Mouse (Mus musculus) heart, embryonic 12.5 days (tissue): Measurements from ENCODE around the gene Igfbp3. TPM values are rescaled to one million over a fixed set of nuclear protein-coding genes. Genes with fewer than 3 reads are reported as not detected.
A peak's percentile ranks its signal among the peaks of the same experiment; 100 is the strongest.

Experiments
- ATAC-seq: fragments of 200-750 bp; cut with Nextera tagmentation; 2 replicates; pipeline ENCODE4 v1.8.0; 2017; ENCODE audit warnings: moderate TSS enrichment, moderate library complexity; ENCODE audit not compliant: insufficient number of reproducible peaks, low FRiP score
- H3K27ac ChIP-seq: fragments of 300-500 bp; sonication (generic); 2 replicates; pipeline ENCODE4 v1.5.1; 2016; ENCODE audit warnings: mild to moderate bottlenecking, moderate library complexity; ENCODE audit not compliant: poor library complexity, severe bottlenecking
- H3K27me3 ChIP-seq: fragments of 300-500 bp; sonication (generic); replicated peaks from 2 replicates; pipeline ENCODE4 v1.6.1; 2016; ENCODE audit warnings: mild to moderate bottlenecking, moderate library complexity
- H3K36me3 ChIP-seq: fragments of 300-500 bp; sonication (generic); 2 replicates; pipeline ENCODE4 v1.6.1; 2016; ENCODE audit warnings: mild to moderate bottlenecking, moderate library complexity
- H3K4me1 ChIP-seq: fragments of 300-500 bp; sonication (generic); replicated peaks from 2 replicates; pipeline ENCODE4 v1.6.1; 2016; ENCODE audit warnings: mild to moderate bottlenecking
- H3K4me2 ChIP-seq: fragments of 300-500 bp; sonication (generic); 2 replicates; pipeline ENCODE4 v1.6.1; 2016; ENCODE audit warnings: mild to moderate bottlenecking, moderate library complexity
- H3K4me3 ChIP-seq: fragments of 300-500 bp; sonication (generic); 2 replicates; pipeline ENCODE4 v1.5.1; 2016; ENCODE audit warnings: mild to moderate bottlenecking
- H3K9ac ChIP-seq: fragments of 300-500 bp; sonication (generic); 2 replicates; pipeline ENCODE4 v1.6.1; 2016; ENCODE audit warnings: mild to moderate bottlenecking, moderate library complexity
- H3K9me3 ChIP-seq: fragments of 300-500 bp; sonication (generic); replicated peaks from 2 replicates; pipeline ENCODE4 v1.6.1; 2016; ENCODE audit warnings: mild to moderate bottlenecking, moderate library complexity
- WGBS: fragments of 180-500 bp; shearing (Covaris S2); methylation state at CpG from one replicate; pipeline ENCODE4 v1.1.7; 2016; 5-methylcytosine and 5-hydroxymethylcytosine counted together
- polyA plus RNA-seq: library from polyadenylated mRNA; unstranded; fragments of >200 nt; fragmentation: Nextera tagmentation; extraction: Ambion mirVana; gene quantifications from 2 replicates; pipeline ENCODE4 v1.2.1, GENCODE M21; 2016

Gene Igfbp3
- polyA plus RNA-seq: 24.4 and 24.6 TPM in 2 replicates

DNA sequence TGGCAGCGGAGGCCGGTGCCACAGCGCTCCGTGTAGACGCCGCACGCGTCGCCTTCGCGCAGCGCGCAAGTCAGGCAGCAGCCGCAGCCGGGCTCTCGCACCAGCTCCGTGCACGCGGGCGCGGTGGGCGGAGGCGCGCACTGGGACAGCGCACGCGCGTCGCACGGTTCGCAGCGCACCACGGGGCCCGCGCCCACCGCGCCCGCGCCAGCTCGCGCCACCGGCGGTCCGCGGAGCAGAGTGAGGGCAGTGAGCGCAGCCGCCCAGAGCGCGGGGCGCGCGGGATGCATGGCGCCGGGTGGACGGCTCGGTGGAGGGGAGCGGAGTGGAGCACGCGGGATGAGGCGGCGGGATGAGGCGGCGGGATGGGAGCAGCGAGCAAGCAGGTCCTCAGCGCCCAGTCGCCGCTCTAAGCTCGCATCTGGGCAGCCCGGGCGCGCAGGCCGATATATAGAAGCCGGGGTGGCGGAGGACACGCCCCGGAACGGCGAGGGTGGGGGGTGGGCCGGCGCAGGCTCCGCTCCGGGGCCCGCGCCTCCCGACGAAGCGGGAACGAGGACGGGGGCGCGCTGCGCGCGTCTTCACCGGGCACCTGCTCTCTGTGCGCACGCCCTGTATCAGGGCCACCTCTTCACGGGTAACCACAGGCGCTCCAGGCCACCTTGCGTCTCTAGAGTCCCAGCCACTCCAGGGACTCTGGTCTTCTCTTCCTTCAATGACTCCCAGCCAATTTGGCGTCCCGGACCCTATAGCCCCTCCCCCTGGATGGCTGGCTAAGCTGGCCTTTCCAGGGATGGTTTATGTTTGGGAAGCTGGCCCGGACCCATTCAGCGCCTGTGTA is at the start of gene Igfbp3:
Gene Igfbp3, minus strand, starts transcription at position 423 of the 841 bp plus-strand sequence.
- under 1% methylated on average over 103 of the region's 104 CpGs for WGBS
- Histone ChIP-seq H3K27me3 (peaks cover 34% of the 10 kb centered on the region), H3K4me1 (peaks cover 27% of the 10 kb centered on the region), H3K4me3 (peak within 1 kb of the TSS; percentile 63), H3K36me3 (no peaks in the 10 kb centered on the region), H3K9ac (peak within 1 kb of the TSS; percentile 60), H3K4me2 (peak within 1 kb of the TSS; percentile 95), H3K27ac (no peak within 1 kb of the TSS), H3K9me3 (no peaks in the 10 kb centered on the region)
- ATAC-seq: peak; percentile 70

DNA sequence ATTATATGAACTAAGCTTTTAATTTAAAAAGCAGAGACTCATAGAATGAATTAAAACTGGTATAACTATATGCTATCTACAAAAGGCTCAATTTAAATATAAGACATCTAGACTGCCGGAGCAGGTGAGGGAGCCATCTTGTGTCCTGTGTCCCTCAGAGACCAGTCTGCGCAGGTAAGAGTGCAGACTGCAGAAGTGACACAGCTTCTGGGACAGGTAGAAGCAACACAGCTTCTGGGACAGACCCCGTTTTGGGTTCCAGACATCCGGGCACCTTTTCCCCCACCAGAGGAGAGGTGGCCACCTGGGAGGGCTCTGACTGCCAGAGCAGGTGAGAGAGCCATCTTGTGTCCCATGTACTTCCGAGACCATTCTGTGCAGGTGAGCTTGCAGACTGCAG is 37.1 kb upstream of the Igfbp3 start:
- WGBS: 87% methylated on average over 5 of the region's 5 CpGs
- Histone ChIP-seq H3K4me2 (no peak overlapping the region), H3K9ac (no peak overlapping the region)

DNA sequence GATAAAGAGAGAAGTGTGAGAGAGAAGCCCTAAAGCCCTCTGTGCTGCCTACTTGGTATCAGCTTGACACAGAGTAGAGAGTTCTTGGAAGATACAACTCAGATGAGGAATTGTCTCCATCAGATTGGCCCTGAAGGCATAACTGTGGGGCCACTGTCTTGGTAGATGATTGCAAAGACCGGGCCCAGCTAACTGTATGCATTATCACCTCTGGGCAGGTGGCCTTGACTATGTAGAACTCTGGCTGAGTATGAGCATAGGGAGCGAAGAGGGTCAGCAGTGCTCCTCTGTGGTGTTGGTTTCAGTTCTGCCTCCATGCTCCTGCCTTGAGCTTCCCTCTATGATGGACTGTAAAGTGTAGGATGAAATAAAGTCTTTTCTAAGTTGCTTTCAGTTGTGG is 36.7 kb upstream of the Igfbp3 start:
- Histone ChIP-seq H3K27me3 (no peaks in the 10 kb centered on the region), H3K4me3 (no peak overlapping the region), H3K9me3 (no peaks in the 10 kb centered on the region), H3K4me1 (no peaks in the 10 kb centered on the region), H3K4me2 (no peak overlapping the region), H3K27ac (no peak overlapping the region), H3K36me3 (no peaks in the 10 kb centered on the region), H3K9ac (no peak overlapping the region)
- 86% methylated on average over 2 of the region's 2 CpGs for WGBS
- ATAC-seq: no peak

More for the DNA sequence above, 37.1 kb upstream of the Igfbp3 start:
- ATAC-seq: no peak
- no peaks in the 10 kb centered on the region for H3K9me3 ChIP-seq
- H3K27me3 ChIP-seq: no peaks in the 10 kb centered on the region
- H3K36me3 ChIP-seq: no peaks in the 10 kb centered on the region
- no peak overlapping the region for H3K27ac ChIP-seq
- no peaks in the 10 kb centered on the region for H3K4me1 ChIP-seq
- H3K4me3 ChIP-seq: no peak overlapping the region

DNA sequence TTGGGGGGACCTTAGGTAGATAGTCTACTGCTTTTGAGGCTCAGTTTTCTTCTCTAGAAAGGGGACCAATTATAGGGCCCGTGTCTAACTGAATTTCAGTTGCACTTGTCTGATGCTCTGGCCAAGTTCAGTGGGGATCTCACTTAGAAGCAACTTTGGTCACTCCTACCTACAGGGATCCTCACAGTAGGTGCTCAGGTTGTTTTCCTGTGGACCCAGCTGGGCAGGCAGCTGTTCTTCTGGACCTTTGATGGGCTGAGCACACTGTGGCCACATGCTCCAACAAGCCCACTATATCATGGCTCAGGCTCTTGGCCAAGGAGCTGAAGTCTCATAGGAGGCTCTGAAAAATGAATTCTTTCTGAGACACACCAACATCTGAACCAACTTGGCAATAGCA is 31.1 kb upstream of the Igfbp3 start:
- Histone ChIP-seq H3K4me1 (no peaks in the 10 kb centered on the region), H3K9ac (no peak overlapping the region), H3K4me3 (no peak overlapping the region), H3K36me3 (no peaks in the 10 kb centered on the region), H3K27me3 (no peaks in the 10 kb centered on the region), H3K27ac (no peak overlapping the region), H3K9me3 (no peaks in the 10 kb centered on the region), H3K4me2 (no peak overlapping the region)
- ATAC-seq: no peak
- 88% methylated on average over 1 of the region's 1 CpGs for WGBS

DNA sequence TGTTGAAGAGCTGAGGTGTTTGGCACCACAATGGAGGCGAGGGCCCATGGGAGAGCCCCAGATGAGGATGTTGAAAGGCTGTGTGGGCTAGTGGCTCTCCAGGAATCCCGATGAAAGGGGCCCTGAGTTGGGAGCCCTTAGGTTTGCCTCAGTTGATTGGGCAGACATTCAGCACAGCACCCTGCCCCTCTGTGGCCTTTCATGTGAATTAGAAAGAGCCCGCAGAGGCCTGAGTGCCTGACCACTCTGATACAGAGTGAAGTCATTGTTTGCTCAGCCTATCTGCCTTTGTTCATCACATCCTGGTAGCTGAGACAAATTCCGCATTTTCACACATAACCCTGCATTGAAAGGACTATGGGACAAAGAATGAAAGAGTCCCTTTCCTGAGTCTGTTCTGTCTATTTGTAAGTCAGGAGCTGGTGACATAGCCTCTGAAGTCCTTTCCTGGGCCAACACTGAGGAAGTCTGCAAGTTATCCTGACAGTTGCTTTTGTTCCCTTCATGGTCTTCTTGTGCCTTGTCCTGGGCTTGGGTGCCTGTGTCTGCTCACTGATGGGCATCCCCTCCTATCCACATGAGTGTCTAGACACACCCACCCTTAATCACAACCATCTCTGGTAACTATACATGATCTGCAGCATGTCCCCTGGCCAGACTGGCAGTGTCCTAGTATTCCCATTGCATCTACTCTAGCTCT is 25.5 kb upstream of the Igfbp3 start:
- Histone ChIP-seq H3K27ac (peak overlapping the region; percentile 60; the same call in 1 of the 2 replicates), H3K27me3 (no peaks in the 10 kb centered on the region), H3K4me2 (no peak overlapping the region), H3K9me3 (no peaks in the 10 kb centered on the region), H3K4me1 (peaks cover 11% of the 10 kb centered on the region), H3K36me3 (no peaks in the 10 kb centered on the region), H3K9ac (no peak overlapping the region), H3K4me3 (no peak overlapping the region)
- 60% methylated on average over 4 of the region's 4 CpGs for WGBS
- ATAC-seq: peak; percentile 76

DNA sequence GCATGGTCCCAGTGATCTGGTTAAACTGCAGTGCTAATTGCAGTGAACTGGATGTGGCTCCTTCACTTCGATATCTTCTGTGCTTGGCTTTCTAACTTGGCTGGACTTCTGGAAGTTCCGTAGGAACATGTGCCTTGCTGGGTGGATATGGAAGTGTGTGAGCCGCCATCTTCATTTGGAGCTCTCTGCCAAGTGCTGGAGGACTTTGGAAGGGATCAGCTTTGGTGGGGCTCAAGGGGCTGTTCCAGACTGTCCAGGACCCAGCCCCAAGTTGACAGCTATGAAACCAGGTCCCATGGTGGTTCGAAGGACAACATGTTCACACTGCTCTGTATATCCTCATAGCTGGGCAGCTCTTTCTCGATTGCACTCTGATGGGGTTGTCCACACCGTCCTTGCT is 24.8 kb upstream of the Igfbp3 start:
- Histone ChIP-seq H3K9ac (no peak overlapping the region), H3K27me3 (no peaks in the 10 kb centered on the region), H3K36me3 (no peaks in the 10 kb centered on the region), H3K9me3 (no peaks in the 10 kb centered on the region), H3K4me1 (peaks cover 11% of the 10 kb centered on the region), H3K27ac (peak overlapping the region; percentile 58), H3K4me2 (no peak overlapping the region), H3K4me3 (no peak overlapping the region)
- WGBS: 77% methylated on average over 6 of the region's 6 CpGs
- no peak for ATAC-seq

DNA sequence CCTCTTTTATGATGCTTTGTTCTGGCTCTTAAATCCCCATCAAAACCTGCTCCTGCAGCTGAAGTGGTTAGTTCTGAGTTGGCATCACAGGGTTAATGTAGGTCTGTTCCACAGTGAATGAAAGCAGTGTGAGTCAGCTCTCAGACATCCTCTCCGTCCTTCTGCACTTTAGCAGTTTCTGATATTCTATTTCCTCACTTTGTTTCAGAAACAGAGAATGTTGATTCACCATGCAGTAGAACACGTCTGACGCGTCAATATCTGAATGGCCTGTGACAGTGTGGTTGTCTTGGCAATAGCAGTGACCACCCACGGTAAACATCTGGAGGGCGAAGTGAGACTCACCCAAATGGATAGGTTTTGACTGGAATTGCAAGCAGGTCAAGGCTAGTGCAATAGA is 24.0 kb upstream of the Igfbp3 start:
- Histone ChIP-seq H3K9ac (no peak overlapping the region), H3K27ac (peak overlapping the region; percentile 58), H3K27me3 (no peaks in the 10 kb centered on the region), H3K4me2 (no peak overlapping the region), H3K4me3 (no peak overlapping the region), H3K9me3 (no peaks in the 10 kb centered on the region), H3K36me3 (no peaks in the 10 kb centered on the region), H3K4me1 (peaks cover 11% of the 10 kb centered on the region)
- ATAC-seq: peak; percentile 77
- WGBS: 43% methylated on average over 6 of the region's 6 CpGs

DNA sequence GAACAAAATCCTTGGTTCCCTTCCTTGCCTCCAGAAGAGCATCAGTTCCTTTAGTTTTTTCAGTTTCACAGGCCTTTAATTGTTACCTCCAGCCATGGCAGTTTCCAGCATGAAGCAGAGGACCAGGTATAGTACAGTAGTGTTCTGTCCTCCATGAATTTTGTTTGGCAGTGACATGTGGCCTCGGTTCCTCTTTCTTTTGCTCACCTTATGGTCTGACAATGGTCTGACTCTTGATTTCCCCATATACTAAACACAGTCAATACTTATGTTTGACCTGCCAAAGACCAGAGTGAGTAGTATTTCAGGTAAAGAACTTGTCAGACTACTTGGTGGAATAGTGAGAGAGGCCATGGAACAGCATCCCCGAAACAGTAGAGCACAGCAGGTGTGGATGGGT is 23.0 kb upstream of the Igfbp3 start:
- Histone ChIP-seq H3K27me3 (no peaks in the 10 kb centered on the region), H3K36me3 (no peaks in the 10 kb centered on the region), H3K9ac (no peak overlapping the region), H3K27ac (no peak overlapping the region), H3K4me3 (no peak overlapping the region), H3K4me2 (no peak overlapping the region), H3K4me1 (peaks cover 11% of the 10 kb centered on the region), H3K9me3 (no peaks in the 10 kb centered on the region)
- no peak for ATAC-seq
- WGBS: 82% methylated on average over 2 of the region's 2 CpGs

DNA sequence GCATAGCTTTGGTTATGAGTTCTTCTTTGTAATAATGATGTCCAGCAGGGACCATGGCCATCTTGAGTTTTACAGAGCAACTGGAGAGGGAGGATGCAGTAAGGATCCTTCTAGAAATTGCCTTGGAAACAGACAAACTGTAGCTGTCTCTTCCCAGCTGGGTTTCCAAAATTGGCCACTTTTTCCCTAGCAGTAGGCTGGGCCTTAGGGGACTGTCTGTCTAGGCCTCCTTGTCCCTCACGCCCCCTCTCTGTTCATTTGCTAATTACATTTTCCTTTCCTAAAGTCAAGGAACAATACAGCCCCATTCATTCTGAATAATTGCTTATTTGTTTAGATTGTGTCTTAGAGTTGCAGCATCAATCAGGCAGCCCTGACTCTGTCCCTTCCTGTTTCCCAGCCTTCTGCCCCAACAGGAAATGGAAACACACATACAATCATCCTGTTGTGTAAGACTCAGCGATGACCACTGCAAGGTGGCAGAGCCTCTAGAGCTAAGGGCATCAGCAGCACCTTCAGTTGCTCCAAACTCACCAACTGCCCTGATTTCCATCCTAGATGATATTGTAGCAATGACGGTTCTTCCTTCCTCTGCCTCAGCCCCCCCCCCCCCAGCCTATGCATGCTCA is 21.4 kb upstream of the Igfbp3 start:
- no peak overlapping the region for H3K27ac ChIP-seq
- peaks cover 11% of the 10 kb centered on the region for H3K4me1 ChIP-seq
- no peak overlapping the region for H3K4me2 ChIP-seq
- WGBS: 51% methylated on average over 3 of the region's 3 CpGs
- no peaks in the 10 kb centered on the region for H3K36me3 ChIP-seq
- H3K27me3 ChIP-seq: no peaks in the 10 kb centered on the region
- no peak overlapping the region for H3K9ac ChIP-seq
- no peaks in the 10 kb centered on the region for H3K9me3 ChIP-seq
- no peak overlapping the region for H3K4me3 ChIP-seq
- no peak for ATAC-seq

DNA sequence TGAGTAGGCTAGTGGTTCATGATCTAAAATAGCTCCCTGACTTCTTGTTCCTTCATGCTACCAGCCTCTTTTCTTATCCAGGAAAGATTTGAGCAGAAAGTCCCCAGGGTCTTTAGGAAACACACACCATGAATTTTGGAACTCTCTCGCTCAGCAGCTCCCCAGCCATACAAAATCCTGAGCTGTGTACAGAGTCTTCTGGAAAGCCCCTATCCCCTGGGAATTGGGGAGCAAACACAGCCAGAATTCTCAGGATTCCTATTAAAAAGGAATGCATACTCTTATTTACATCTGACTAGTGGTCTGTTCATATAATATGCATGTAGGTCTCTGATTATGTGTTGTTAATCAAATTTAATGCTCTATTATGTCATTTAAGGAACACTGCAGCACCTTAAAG is 20.7 kb upstream of the Igfbp3 start:
- Histone ChIP-seq H3K4me1 (peaks cover 11% of the 10 kb centered on the region), H3K36me3 (no peaks in the 10 kb centered on the region), H3K9ac (no peak overlapping the region), H3K4me2 (no peak overlapping the region), H3K9me3 (no peaks in the 10 kb centered on the region), H3K27me3 (no peaks in the 10 kb centered on the region), H3K27ac (no peak overlapping the region), H3K4me3 (no peak overlapping the region)
- ATAC-seq: no peak
- WGBS: 74% methylated on average over 1 of the region's 1 CpGs

DNA sequence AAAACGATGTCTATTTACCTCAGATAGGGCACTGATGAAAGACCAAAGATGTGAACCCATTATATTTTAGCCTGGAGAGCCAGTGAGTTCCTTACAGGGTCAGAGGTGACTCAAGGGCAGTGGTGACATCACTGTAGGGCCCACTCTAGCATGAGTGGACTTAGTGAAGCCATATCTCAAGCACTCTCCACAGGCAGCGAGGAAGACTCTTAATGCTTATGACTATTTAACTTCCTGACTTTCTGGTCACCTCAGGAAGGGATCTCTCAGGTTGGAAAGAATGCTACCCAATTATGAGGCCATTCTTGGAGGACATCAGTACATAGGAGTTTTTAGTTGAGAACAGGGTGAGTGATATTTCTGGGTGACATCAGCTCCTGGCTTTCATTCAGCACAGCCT is 19.6 kb upstream of the Igfbp3 start:
- Histone ChIP-seq H3K4me2 (no peak overlapping the region), H3K36me3 (no peaks in the 10 kb centered on the region), H3K9me3 (no peaks in the 10 kb centered on the region), H3K4me1 (peaks cover 5% of the 10 kb centered on the region), H3K4me3 (no peak overlapping the region), H3K27ac (no peak overlapping the region), H3K27me3 (no peaks in the 10 kb centered on the region), H3K9ac (no peak overlapping the region)
- WGBS: 69% methylated on average over 2 of the region's 2 CpGs
- ATAC-seq: no peak
